Mouse (Mus musculus) cortical plate, adult 2 months (tissue): ENCODE measurements at regions not wholly inside any gene's neighbourhood (a gene's known extent, or its start where the extent isn't known, plus 50 kb on each side); places are given as distances from the start of the nearest gene placed in this dataset.

Experiments
- CTCF ChIP-seq: fragments of 200-500 bp; IDR thresholded peaks from 2 replicates; pipeline ENCODE4 v1.5.1; 2011; ENCODE audit warnings: mild to moderate bottlenecking, control low read depth, low read length; ENCODE audit not compliant: insufficient read depth; ENCODE audit errors: extremely low read depth
- POLR2A ChIP-seq: fragments of 200-500 bp; IDR thresholded peaks from 2 replicates; pipeline ENCODE4 v1.6.1; 2011; ENCODE audit warnings: mild to moderate bottlenecking, low read length, control low read depth; ENCODE audit not compliant: insufficient read depth; ENCODE audit errors: extremely low read depth

GRCm38 (mm10) chr7:68682318-68682728 is 66.7 kb downstream of the Arrdc4 start:
- TF ChIP-seq CTCF = no peak
- TF ChIP-seq POLR2A = no peak
